Mouse (Mus musculus): ENCODE measurements around the gene Ywhaq.
"Not testable (repeated sequence)": the region's sequence is repeated elsewhere in the genome, so short reads cannot be mapped to it uniquely, and the experiment has no call there.

Ywhaq gene

GRCm38 (mm10) chr12:21409651-21410050 is 7.8 kb downstream of the Ywhaq start:
- DNase-seq (ENCODE audit: low spot score), result no peak

- DNase-seq (ENCODE audit: low spot score), result no peak
Observed at GRCm38 (mm10) chr12:21408789-21409367, 8.6 kb downstream of the Ywhaq start.

DNA sequence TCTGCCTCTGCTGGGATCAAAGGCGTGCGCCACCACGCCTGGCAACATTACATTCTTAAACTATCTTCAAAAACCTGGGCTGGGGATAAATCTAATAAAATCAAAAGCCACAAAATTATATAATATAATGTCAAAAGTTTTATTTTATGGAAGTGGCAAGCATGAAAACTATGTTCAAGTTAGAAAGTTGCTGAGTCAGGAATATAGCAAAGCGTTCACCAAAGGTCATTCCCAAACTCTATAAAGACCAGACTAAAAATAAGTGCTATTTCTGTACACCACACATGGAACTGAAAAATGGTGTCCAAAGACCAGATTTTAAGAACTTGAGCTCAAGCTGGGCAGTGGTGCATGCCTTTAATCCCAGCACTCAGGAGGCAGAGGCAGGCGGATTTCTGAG is 14.7 kb downstream of the Ywhaq start:
- no peak for DNase-seq (ENCODE audit: low spot score)

- no peak for DNase-seq (ENCODE audit: low spot score)
Observed at GRCm38 (mm10) chr12:21386201-21386600, 31.2 kb downstream of the Ywhaq start.

GRCm38 (mm10) chr12:21378765-21379346 is 38.6 kb downstream of the Ywhaq start:
- not testable (repeated sequence) for DNase-seq (ENCODE audit: low spot score)

DNA sequence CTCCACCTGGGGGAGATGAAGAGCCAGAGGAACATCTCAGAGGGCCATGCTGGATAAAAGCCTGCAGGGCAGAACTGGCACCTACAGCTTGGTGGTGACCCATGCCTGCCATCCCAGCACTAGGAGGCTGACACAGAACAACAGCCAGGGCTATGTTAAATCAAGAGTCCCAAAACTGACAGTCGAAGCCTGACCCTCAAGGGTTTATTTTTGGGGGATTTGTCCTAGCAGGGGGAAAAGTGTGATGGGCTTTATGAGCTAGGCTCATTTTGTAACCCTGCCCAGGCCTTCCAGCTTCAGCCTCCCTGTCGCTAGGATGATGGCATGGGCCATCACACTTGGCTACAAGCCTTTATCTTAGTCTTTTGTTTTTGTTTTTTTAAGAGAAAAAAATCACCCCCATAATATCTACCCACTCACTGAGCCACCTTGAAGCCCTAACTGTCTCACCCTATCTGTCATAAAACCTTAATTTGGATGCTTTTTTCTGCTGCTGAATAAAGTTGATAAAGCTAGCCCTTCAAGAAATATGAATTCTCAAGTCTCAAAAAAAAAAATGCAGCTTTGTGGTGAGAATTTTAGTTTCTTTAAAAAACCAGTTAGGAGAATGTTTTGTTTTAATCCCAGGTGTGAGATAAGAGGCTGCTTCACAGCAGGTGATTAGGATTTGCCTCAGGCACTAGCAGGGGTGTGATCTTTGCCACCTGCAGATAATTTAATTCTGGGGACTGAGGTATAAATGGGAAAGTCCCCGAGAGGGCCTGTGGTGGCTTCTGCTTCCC is 41.9 kb downstream of the Ywhaq start:
- DNase-seq (ENCODE audit: low spot score), result no peak

DNA sequence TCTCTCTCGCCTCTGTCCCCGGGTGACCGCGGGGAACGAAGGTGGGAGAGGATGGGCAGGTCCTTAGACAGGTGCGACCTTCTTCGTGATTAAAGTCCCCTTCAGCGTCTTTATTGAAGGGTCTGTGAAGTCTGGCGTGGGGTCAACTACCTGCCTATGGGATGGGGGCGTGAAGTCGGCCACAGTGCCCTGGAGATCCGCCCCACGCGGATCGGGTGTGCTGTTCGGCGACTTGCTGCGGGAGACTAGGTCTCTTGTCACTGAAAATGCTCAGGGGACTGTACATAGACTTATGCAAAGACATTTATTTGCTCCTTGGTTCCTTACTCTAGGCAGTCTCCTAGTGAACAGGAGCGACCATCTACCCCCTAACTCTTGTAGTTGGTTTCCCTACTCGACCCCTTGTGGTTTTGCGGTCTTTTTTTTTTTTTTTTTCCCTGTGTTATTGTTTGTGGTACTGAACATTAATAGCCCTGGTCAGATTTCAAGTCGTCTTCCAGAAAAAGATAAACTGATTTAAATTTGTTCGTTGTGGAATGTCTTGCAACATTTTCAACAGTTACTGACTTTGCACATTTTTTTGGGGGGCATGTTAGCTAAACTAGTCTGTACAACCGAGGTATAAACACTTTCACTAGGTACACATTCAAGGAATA is 43.5 kb downstream of the Ywhaq start:
- no peak for DNase-seq (ENCODE audit: low spot score)

DNA sequence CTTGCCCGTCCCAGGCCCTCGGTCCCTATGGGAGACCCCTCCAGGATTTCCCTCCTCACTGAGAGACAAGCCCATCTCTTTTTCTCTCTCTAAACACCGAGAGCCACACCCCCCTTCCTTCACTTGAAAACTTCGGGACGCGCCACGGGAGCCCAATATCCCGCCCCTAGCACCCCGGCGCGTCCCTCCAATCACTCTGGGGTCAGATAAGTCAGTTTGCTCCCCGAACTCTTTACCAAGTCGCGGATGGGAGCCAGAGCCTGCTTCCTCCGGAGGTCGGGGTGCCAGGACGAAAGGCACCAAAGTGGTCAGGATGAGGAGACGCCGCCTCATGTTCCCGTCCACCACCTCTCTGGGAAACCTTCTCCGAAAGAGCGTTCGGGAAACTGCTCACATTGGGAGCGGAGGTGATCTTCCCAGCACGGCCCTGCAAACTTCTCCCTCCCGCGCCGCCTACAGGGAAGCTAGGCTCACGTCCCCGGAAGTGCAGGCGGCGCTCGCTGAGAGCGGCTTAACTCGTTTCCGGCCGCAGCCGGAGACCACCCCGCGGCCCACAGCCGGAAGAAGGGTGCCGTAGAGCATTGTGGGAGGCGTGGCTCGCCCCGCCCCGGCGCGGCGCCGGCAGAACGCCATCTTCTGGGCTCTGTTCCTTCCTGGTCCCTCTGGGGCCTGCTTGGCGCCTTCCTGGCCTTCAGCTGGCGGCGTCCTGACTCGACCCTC is 44.2 kb downstream of the Ywhaq start, which contains the start of gene Adam17:
Gene Adam17, minus strand, starts transcription at position 533 of the 720 bp plus-strand sequence.
- DNase-seq (ENCODE audit: low spot score), result peak; percentile 98

DNA sequence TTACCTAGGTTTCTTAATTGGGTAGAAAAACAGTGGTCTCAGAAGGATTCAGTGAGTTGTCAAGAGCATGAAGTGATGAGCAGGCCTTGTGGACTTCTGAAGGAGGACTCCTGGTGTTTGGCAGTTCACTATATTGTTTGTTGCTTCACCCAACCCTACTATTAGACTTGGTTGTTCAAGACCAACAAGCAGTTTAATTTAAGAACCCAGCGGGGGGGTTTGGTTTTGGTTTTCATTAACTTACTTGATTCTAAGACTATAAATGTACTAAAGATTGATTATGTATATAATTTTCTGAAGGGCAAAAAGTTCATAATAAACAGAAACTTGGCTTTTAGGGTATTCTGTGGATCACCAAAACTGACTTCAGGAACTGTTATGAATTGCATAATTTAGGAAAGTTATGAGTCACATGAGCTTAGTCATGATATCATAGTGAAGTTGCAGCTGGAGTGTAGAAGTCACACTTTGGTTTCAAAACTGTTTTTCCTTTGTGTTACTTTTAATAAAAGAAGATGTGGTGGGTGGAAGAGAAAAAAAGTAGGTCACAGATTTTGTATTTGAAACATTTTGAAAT is 47.3 kb downstream of the Ywhaq start:
- DNase-seq (ENCODE audit: low spot score), result no peak

GRCm38 (mm10) chr12:21369087-21369410 is 48.4 kb downstream of the Ywhaq start:
- no peak for DNase-seq (ENCODE audit: low spot score)

DNA sequence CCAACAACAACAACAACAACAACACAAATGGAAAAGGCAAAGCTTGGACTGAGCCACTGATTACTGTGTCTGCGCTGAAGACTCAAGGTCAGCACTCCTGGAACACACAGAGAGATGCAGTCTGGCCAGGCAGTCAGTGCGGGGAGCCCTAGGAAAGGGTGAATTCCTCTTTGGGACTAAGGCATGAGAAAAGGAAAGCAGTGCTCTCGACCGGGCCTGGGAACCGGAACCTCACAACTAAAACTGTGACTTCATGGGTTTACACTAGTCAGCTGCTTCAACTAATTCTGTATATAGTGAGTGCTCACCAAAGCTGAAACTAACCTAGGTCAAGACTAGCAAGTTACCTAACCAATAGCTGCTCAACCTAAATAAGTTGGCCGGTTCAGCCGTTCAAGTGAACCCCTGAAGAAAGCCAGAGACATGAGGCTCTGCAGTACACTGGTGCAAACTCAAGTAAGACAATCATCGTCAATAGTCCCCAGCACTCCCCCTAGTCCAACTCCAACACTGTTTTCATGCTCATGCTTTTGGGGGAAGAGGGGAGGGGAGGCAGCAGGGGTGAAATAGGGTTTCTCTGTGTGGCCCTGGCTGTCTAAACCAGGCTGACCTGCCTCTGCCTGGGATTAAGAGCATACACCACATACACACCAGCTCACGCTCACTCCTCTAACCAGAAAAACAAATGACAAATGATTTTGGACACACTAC is 48.9 kb downstream of the Ywhaq start:
- peak; percentile 22 for DNase-seq (ENCODE audit: low spot score)

DNA sequence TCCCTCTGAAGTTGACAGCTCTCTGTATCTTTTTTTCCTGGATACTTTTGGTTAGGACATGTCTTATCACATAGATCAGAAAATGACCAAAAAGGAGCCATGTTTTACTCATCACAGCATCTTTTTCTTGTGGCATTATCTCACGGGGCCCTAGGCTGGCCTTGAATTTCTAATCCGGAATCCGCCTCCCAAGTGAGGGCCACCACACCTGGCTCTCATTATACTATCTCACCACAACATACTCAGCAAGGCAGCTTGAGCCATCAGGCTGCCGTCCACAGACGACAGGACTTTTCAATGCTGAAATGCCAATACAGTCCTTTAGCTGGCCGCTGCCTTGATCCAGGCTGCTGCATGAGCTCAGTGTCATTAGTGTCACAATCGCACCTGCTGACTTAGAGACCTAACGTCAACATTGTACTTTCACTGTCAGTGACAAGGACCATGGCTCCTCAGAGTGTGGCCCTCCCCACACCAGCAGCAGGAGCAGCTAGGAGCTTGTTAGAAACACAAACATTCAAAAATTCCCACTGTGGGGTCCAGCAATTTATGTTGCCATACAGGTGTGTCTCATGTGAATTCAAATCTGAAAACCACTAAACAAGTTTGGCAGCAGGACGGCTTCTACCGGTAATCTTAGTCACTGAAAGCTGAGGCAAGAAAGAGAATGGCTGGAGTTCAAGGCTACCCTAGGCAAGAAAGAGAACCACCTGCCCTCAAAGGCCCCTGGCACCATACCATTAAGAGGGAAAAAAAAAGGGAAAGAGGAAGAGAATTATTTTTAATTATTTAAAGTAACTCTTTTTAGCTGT is 52.6 kb downstream of the Ywhaq start:
- no peak for DNase-seq (ENCODE audit: low spot score)

DNA sequence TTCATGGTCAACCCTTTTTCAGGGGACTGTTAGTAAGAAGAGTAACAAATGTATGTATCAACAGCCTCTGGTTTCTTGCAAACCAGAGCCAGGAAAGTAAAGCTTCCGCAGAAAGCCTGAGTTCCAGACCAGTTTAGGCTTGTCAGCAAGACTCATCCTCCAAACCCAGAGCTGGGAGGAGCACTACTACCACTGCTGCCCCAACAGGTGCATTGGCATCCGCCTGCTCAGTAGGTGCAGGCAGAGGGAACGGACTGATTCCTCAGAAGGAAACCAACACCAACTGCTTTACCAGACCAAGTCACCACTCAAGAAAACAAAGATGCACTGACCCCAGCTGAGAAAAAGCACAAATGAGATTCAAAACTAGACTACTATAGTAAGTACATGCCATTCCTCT is 54.2 kb downstream of the Ywhaq start:
- DNase-seq (ENCODE audit: low spot score), result no peak

DNA sequence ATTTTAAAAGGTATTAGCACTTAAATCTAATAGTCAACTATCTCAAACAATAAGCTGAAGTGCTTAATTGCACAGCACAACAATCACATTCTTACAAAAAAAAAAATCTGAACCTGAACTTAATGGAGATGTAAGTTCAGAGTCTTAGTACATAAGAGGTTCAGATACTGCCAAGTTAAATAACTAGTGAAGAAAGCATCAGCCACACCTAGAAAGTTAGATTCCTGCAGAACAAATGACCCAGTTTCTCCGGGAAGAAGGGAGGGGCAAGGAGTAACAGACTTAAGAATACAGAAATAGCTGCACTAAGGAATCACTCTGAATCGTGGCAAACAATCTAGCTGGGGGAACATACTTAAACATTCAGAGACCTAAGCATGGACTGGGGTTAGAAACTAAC is 54.8 kb downstream of the Ywhaq start:
- no peak for DNase-seq (ENCODE audit: low spot score)

- no peak for DNase-seq (ENCODE audit: low spot score)
Observed at GRCm38 (mm10) chr12:21353681-21354080, 63.8 kb downstream of the Ywhaq start.

GRCm38 (mm10) chr12:21350113-21350876 is 67.1 kb downstream of the Ywhaq start:
- DNase-seq (ENCODE audit: low spot score), result no peak

DNA sequence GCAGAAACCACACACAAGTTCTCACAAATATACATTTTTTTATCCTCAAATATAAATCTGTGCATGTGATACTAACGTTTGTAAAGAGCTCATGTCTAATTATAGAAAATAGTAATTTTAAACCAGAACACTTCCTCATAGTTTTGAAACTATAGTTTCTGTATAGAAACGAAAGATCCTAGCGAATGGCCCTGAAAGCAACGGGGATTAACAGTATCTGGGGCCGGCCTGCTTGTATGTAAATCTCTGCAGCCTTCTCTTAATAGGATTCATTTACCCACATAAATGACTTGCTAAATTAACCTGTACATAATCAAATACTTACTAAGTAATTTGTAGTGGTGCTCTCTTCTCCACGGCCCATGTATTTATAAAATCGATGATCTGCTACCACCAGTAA is 70.5 kb downstream of the Ywhaq start:
- no peak for DNase-seq (ENCODE audit: low spot score)

- no peak for DNase-seq (ENCODE audit: low spot score)
Observed at GRCm38 (mm10) chr12:21340674-21341073, 76.8 kb downstream of the Ywhaq start.

Measured in ovary, postnatal 36 days (tissue).